Mouse (Mus musculus) heart, postnatal 0 days (tissue): Measurements from ENCODE around the gene Mxd3.

ENCODE experiments used
- CTCF ChIP-seq: IDR thresholded peaks from 2 replicates; pipeline ENCODE4 v1.5.1; 2016; ENCODE audit warnings: antibody characterized with exemption, control low read depth, low read depth
- EP300 ChIP-seq: IDR thresholded peaks from 2 replicates; pipeline ENCODE4 v1.6.1; 2016; ENCODE audit warnings: antibody characterized with exemption, low read depth

- no peak for TF ChIP-seq CTCF
- TF ChIP-seq EP300 = no peak
Observed at GRCm38 (mm10) chr13:55335701-55336100, 6.1 kb upstream of the Mxd3 start.
